Mouse (Mus musculus) Patski (cell line): ENCODE measurements around the gene Blmh. TPM values are rescaled to one million over a fixed set of nuclear protein-coding genes. Genes with fewer than 3 reads are reported as not detected.

ENCODE experiments used
- ATAC-seq: fragments of 100-300 bp; one replicate; pipeline ENCODE4 v1.8.0; 2021
- CTCF ChIA-PET: fragments of 350-600 bp; sonication (Branson Sonifier 250); formaldehyde crosslinking; loops from one replicate; lab custom pipeline; 2022; ENCODE audit warnings: inconsistent platforms; lab: Charles Lee
- POLR2A ChIA-PET: fragments of 350-600 bp; sonication (Branson Sonifier 250); formaldehyde crosslinking; loops from one replicate; lab custom pipeline; 2022; ENCODE audit warnings: antibody characterized with exemption, inconsistent platforms; lab: Charles Lee
- DNase-seq: peaks from one replicate; pipeline ENCODE4 v3.0.0-alpha.2; 2011; ENCODE audit warnings: low read depth, low spot score
- H3K27me3 ChIP-seq: fragments of 371-371 bp; one replicate; pipeline ENCODE4 v1.5.1; 2021
- CTCF ChIP-seq: fragments of 100-300 bp; IDR thresholded peaks from one replicate; pipeline ENCODE4 v1.5.1; 2021
- in situ Hi-C: fragments of 300-500 bp; cut with MboI; formaldehyde crosslinking; loops from 3 replicates; pipeline ENCODE4 v1.11.1; 2018; ENCODE audit warnings: low pct_unique_long_range_greater_than_20kb, mixed read lengths
- polyA plus RNA-seq: library from polyadenylated mRNA; unstranded; gene quantifications from one replicate; pipeline ENCODE4 v1.2.3, GENCODE M21; 2021

The Blmh gene
- polyA plus RNA-seq, 1 experiment from 2014 or later = 66.3 TPM

- in situ Hi-C loops = no loop called here
- ChIA-PET POLR2A (interaction anchor here (0.5 to 0.8 kb wide), 2 partner anchors 11 to 38 kb away, joined by 3 read pairs; no protein-coding TSS in a partner anchor), CTCF (interaction anchor here (1.7 to 2.0 kb wide), 2 partner anchors 8 to 75 kb away, joined by 5 read pairs; no protein-coding TSS in a partner anchor)
- DNase-seq (no peak), ATAC-seq (no peak)
- peaks cover 18% of the 10 kb centered on the region for H3K27me3 ChIP-seq
- TF ChIP-seq CTCF = no peak
Observed at GRCm38 (mm10) chr11:76995966-76996672, 71.5 kb downstream of the Blmh start.

DNA sequence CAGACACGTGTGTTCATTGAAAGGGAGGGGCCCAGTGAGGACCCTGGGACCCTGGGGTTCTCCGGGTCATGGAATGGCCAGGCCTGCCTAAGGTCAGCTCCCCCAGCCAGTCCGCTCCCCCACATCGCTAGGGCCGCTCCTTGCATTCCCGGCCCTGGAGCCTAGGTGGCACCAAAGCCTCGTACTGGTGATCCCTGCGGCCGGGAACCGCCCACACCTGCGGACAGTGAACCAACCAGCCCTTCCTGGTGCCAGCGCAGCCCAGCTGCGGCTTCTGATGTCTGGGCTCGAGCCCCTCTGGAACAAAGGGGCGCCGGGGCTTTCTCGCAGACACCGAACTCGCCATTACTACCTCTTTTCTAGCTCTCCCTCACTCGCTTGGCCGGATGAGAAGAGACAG lies 72.7 kb downstream of the Blmh start:
- ATAC-seq (peak; percentile 58), DNase-seq (no peak)
- CTCF ChIA-PET = interaction anchor here (1.0 to 2.0 kb wide), 5 partner anchors 9 to 96 kb away, joined by 3 to 9 read pairs (median 5); no protein-coding TSS in a partner anchor
- H3K27me3 ChIP-seq = peaks cover 18% of the 10 kb centered on the region
- POLR2A ChIA-PET = interaction anchor here (0.6 to 1.2 kb wide), 4 partner anchors 18 to 325 kb away, joined by 3 to 5 read pairs (median 3); no protein-coding TSS in a partner anchor
- in situ Hi-C loops = no loop called here
- TF ChIP-seq CTCF = peak; percentile 93

DNA sequence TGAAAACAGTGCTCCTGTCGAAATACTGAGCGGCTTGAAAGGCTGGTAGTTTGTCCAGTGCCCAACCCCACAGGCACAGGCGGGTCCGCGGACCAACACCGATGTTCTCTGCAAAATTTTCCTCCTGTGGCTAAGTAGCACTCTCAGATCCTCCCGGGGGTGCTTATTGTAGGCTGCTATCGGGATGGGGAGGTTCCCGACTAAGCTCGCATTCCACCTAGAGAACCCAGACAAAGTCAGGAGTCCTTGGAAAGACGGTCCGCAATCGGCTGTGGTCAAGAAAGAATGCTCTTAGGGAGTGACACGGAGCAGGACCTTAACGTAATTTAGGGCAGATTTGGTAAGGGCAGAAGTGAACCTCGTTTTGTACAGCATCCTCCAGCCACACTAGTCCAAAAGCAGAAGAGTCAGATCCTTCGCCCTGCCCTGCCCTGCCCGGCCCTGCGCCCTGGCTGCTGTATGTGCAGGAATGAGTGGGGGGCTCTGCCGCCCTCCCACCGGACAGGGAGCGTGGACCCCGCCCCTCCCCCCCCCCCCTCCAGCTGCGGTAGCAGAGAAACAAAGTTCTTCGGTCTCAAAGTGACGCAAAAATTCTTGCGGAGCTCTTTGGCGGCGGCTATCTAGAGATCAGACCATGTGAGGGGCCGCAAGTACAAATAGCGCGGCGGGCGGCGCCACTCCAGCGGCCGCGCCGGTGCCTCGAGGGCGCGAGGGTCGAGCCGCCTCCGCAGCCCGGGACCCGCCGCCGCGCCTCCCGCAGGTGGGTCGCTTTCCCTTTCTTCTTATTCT lies 73.5 kb downstream of the Blmh start, which contains the start of gene Slc6a4:
TSS of gene Slc6a4 (plus strand) at position 688 of the 789 bp plus-strand sequence.
- TF ChIP-seq CTCF = no peak
- H3K27me3 ChIP-seq = peaks cover 18% of the 10 kb centered on the region
- POLR2A ChIA-PET = interaction anchor here (0.5 to 1.2 kb wide), 6 partner anchors 10 to 699 kb away, joined by 3 to 7 read pairs (median 3); no protein-coding TSS in a partner anchor
- in situ Hi-C loops = no loop called here
- ATAC-seq = no peak
- DNase-seq = no peak
- CTCF ChIA-PET = interaction anchor here (1.0 to 2.0 kb wide), 4 partner anchors 8 to 95 kb away, joined by 3 to 9 read pairs (median 4); no protein-coding TSS in a partner anchor

DNA sequence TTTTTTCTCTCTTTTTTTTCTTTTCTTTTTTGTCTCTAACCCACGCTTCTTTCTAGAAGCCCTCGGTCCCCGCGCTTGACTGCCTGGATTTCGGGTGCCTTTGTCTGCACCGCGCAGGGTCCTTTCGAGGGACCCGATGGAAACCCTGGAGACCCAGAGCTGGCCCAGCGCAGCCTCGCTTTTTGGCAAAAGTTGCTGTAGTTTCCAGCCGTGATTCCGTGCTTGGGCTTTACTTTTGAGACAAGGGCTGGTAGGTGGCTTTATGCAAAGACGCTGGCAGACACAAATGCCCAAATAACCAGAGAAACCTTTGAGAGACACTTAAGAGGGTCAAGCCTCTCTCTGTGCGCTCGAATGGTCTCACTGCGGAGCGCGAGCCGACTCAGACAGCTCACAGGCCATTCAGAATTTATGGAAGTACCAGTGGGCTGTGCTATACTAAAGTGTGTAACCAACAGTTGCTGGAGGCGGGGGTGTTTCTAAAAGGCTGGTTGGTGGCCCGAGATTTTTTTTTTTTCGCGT lies 74.2 kb downstream of the Blmh start:
- ChIA-PET POLR2A (interaction anchor here (0.5 to 0.7 kb wide), 2 partner anchors 11 to 699 kb away, joined by 3 to 7 read pairs; no protein-coding TSS in a partner anchor), CTCF (interaction anchor here (2.4 kb wide), 1 partner anchor 95 kb away, joined by 8 read pairs; no protein-coding TSS in a partner anchor)
- ATAC-seq (no peak), DNase-seq (no peak)
- in situ Hi-C loops = no loop called here
- no peak for TF ChIP-seq CTCF
- peaks cover 18% of the 10 kb centered on the region for H3K27me3 ChIP-seq

GRCm38 (mm10) chr11:77000741-77001140 lies 76.1 kb downstream of the Blmh start:
- DNase-seq (no peak), ATAC-seq (no peak)
- TF ChIP-seq CTCF = no peak
- CTCF ChIA-PET = interaction anchor here (2.4 kb wide), 1 partner anchor 93 kb away, joined by 8 read pairs; no protein-coding TSS in a partner anchor
- POLR2A ChIA-PET = interaction anchor here (0.6 to 0.7 kb wide), 2 partner anchors 9 to 346 kb away, joined by 6 to 7 read pairs; no protein-coding TSS in a partner anchor
- peaks cover 18% of the 10 kb centered on the region for H3K27me3 ChIP-seq
- in situ Hi-C loops = no loop called here

DNA sequence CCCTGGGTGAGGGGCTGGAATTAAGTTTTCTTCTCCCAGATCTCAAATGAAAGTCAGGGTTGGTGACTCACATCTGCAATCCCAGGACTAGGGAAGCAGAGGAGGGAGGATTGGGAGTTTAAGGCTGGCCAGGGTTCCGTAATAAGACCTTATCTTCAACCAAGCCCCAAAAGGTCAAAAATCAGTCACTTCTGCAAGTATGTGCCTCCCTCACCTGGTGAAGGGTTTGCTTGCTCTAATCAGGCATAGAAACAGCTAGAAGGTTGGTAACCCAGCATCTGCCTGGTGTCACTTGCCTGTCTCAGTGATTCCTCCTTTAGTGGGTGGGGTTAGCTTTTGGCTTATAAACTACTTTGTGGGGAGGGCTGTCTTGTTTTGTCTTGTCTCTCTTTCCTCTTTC lies 77.8 kb downstream of the Blmh start:
- ATAC-seq (no peak), DNase-seq (no peak)
- ChIA-PET CTCF (no interaction called here), POLR2A (no interaction called here)
- H3K27me3 ChIP-seq = peaks cover 14% of the 10 kb centered on the region
- in situ Hi-C loops = no loop called here
- TF ChIP-seq CTCF = no peak

DNA sequence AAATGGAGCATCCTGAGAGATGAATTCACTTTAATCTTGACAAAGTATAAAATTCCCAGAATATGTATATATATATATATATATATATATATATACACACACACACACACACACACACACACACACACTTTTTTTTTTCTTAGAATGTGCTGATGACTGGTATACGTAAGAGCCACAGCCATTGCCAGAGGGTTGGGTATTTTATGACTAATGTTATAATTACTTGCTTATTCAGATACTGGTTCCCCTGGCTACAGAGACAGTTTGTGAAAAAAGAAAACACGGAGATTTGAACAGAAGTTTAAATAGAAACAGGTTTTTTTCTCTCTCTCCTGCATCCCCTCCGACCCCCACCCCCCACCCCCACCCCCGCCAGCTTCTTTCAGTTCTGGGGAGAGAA lies 81.3 kb downstream of the Blmh start:
- no peak for ATAC-seq
- H3K27me3 ChIP-seq = no peaks in the 10 kb centered on the region
- POLR2A ChIA-PET = no interaction called here
- CTCF ChIA-PET = interaction anchor here (1.2 kb wide), 1 partner anchor 8 kb away, joined by 3 read pairs; no protein-coding TSS in a partner anchor
- in situ Hi-C loops = no loop called here
- no peak for TF ChIP-seq CTCF
- no peak for DNase-seq

DNA sequence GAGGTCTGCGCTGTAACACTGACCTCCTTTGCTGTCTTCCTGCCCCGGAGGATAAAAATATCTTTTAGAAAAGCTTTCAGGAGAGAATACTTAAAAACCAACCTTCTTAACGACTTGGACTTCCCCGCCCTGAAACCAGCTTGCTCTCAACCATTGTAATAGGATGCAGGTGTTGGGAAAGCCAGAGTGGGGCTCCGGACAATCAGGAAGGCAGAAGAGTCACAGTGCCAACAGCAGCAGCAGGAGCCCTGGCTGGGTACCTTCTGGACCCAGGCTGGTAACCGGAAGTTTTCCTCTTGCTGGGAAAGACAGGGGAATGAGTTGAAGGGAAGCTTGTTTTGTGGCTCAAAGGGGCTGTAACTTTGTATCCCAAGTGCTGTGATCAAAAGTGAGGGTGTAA lies 82.0 kb downstream of the Blmh start:
- ChIA-PET CTCF (interaction anchor here (1.2 kb wide), 2 partner anchors 9 to 12 kb away, joined by 3 read pairs; no protein-coding TSS in a partner anchor), POLR2A (interaction anchor here (0.9 kb wide), 1 partner anchor 10 kb away, joined by 3 read pairs; no protein-coding TSS in a partner anchor)
- DNase-seq (no peak), ATAC-seq (no peak)
- no peaks in the 10 kb centered on the region for H3K27me3 ChIP-seq
- no peak for TF ChIP-seq CTCF
- in situ Hi-C loops = no loop called here

GRCm38 (mm10) chr11:77009069-77010025 lies 84.7 kb downstream of the Blmh start:
- ChIA-PET POLR2A (interaction anchor here (0.6 kb wide), 1 partner anchor 569 kb away, joined by 4 read pairs; no protein-coding TSS in a partner anchor), CTCF (no interaction called here)
- no peaks in the 10 kb centered on the region for H3K27me3 ChIP-seq
- in situ Hi-C loops = no loop called here
- TF ChIP-seq CTCF = no peak
- no peak for DNase-seq
- no peak for ATAC-seq
